Mouse (Mus musculus) midbrain, postnatal 0 days (tissue): ENCODE measurements around the gene Gm3646. TPM values are rescaled to one million over a fixed set of nuclear protein-coding genes. Genes with fewer than 3 reads are reported as not detected.

Source experiments
- ATAC-seq: fragments of 200-750 bp; cut with Nextera tagmentation; 2 replicates; pipeline ENCODE4 v1.8.0; 2017; ENCODE audit warnings: moderate number of reproducible peaks, mild to moderate bottlenecking, moderate TSS enrichment, moderate library complexity; ENCODE audit not compliant: low FRiP score
- DNase-seq: peaks from one replicate; pipeline ENCODE4 v3.0.0-alpha.2; 2015; ENCODE audit warnings: low spot score
- H3K27ac ChIP-seq: fragments of 300-500 bp; sonication (generic); 2 replicates; pipeline ENCODE4 v1.5.1; 2014; ENCODE audit warnings: low read depth, mild to moderate bottlenecking, low read length, mixed read lengths
- H3K27me3 ChIP-seq: fragments of 300-500 bp; sonication (generic); 2 replicates; pipeline ENCODE4 v1.6.1; 2014; ENCODE audit warnings: low read length, control low read depth, mixed read lengths; ENCODE audit not compliant: insufficient read depth
- H3K36me3 ChIP-seq: fragments of 300-500 bp; sonication (generic); 2 replicates; pipeline ENCODE4 v1.6.1; 2014; ENCODE audit warnings: low read length, control low read depth, mixed read lengths; ENCODE audit not compliant: insufficient read depth
- H3K4me1 ChIP-seq: fragments of 300-500 bp; sonication (generic); 2 replicates; pipeline ENCODE4 v1.6.1; 2014; ENCODE audit warnings: mild to moderate bottlenecking, control low read depth, antibody characterized with exemption, low read length, mixed read lengths; ENCODE audit not compliant: insufficient read depth
- H3K4me2 ChIP-seq: fragments of 300-500 bp; sonication (generic); 2 replicates; pipeline ENCODE4 v1.6.1; 2014; ENCODE audit warnings: low read depth, mild to moderate bottlenecking, low read length, mixed read lengths; ENCODE audit not compliant: poor library complexity, severe bottlenecking
- H3K4me3 ChIP-seq: fragments of 300-500 bp; sonication (generic); 2 replicates; pipeline ENCODE4 v1.5.1; 2014; ENCODE audit warnings: low read depth, mild to moderate bottlenecking, low read length, moderate library complexity
- H3K9ac ChIP-seq: fragments of 300-500 bp; sonication (generic); replicated peaks from 2 replicates; pipeline ENCODE4 v1.6.1; 2014; ENCODE audit warnings: mild to moderate bottlenecking, low read length, moderate library complexity, mixed read lengths; ENCODE audit not compliant: poor library complexity, severe bottlenecking
- H3K9me3 ChIP-seq: fragments of 300-500 bp; sonication (generic); 2 replicates; pipeline ENCODE4 v1.6.1; 2016; ENCODE audit warnings: low read length, control low read depth
- CTCF ChIP-seq: IDR thresholded peaks from 2 replicates; pipeline ENCODE4 v1.5.1; 2016; ENCODE audit warnings: antibody characterized with exemption, mild to moderate bottlenecking
- WGBS: fragments of 180-500 bp; shearing (Covaris S2); extraction: QIAGEN DNeasy Blood & Tissue Kit; methylation state at CpG from one replicate; pipeline ENCODE4 v1.1.7; 2014; 5-methylcytosine and 5-hydroxymethylcytosine counted together
- polyA plus RNA-seq: library from polyadenylated mRNA; unstranded; fragments of >200 nt; fragmentation: Nextera tagmentation; extraction: Ambion mirVana; gene quantifications from 2 replicates; pipeline ENCODE4 v1.2.1, GENCODE M21; 2015
- total RNA-seq: library from RNA; depleted of rRNA; stranded (reverse); fragments of >200 nt; gene quantifications from 2 replicates; pipeline ENCODE4 v1.2.3, GENCODE M21; 2014

Gene Gm3646
- total and polyA plus RNA-seq, 2 experiments from 2014 or later: not detected

DNA sequence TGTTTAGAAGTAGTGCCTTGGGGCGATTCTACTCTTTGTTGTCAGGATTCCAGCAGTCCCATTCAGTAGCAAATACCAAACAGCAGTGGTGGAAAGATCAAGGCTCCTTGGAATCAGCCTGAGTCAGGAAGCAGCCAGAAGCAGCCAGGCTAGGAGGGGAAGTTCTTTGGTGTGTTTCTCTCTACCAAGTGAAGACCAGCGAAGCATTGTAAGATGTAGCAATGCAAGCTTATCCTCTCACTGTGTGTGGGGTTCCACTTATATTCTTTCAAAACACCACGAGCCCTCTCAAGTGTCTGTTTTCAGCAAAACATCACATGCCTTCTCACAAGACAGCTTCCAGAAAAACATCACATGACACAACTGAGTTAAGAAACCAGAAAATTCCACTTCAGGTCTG, 8.4 kb downstream of the Gm3646 start:
- Histone ChIP-seq H3K4me1 (no peaks in the 10 kb centered on the region), H3K4me3 (no peak overlapping the region), H3K4me2 (no peak overlapping the region), H3K9ac (no peak overlapping the region), H3K36me3 (no peaks in the 10 kb centered on the region), H3K9me3 (no peaks in the 10 kb centered on the region), H3K27ac (no peak overlapping the region), H3K27me3 (no peaks in the 10 kb centered on the region)
- DNase-seq (no peak), ATAC-seq (no peak)
- 84% methylated on average over 3 of the region's 3 CpGs for WGBS
- TF ChIP-seq CTCF: no peak

GRCm38 (mm10) chr1:39784632-39785031, 20.5 kb downstream of the Gm3646 start:
- Histone ChIP-seq H3K9ac (no peak overlapping the region), H3K36me3 (no peaks in the 10 kb centered on the region), H3K4me2 (no peak overlapping the region), H3K4me3 (no peak overlapping the region), H3K9me3 (no peaks in the 10 kb centered on the region), H3K4me1 (no peaks in the 10 kb centered on the region), H3K27ac (no peak overlapping the region), H3K27me3 (no peaks in the 10 kb centered on the region)
- ATAC-seq (no peak), DNase-seq (no peak)
- 90% methylated on average over 5 of the region's 5 CpGs for WGBS
- TF ChIP-seq CTCF: no peak

DNA sequence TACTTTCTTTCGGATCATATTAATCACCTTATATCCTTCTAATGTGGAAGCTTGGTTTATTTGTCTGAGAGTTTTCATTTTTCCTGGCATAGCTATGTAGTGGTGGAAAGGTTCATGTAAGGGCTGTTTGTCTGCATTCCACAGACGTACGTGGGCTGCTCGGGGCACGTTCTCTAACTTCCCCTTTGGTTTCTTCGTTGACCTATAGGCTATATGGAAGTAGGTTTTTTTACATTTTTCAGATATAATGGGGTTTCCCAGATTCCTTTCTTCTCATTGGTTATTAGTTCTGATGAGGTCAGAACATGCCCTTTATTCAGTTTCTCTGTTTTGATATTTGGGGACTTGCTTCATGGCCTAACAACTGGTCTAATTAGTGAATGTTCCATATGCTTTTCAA, 23.3 kb downstream of the Gm3646 start:
- no peak overlapping the region for H3K4me2 ChIP-seq
- TF ChIP-seq CTCF: no peak

GRCm38 (mm10) chr1:39779111-39779980, 25.8 kb downstream of the Gm3646 start:
- ATAC-seq: no peak
- Histone ChIP-seq H3K9ac (no peak overlapping the region), H3K4me2 (no peak overlapping the region), H3K9me3 (no peaks in the 10 kb centered on the region), H3K36me3 (no peaks in the 10 kb centered on the region), H3K27ac (no peak overlapping the region), H3K27me3 (no peaks in the 10 kb centered on the region), H3K4me1 (no peaks in the 10 kb centered on the region), H3K4me3 (no peak overlapping the region)
- DNase-seq: no peak
- TF ChIP-seq CTCF: no peak
- WGBS: 91% methylated on average over 16 of the region's 16 CpGs

More for the DNA sequence above, 23.3 kb downstream of the Gm3646 start:
- no peak overlapping the region for H3K4me3 ChIP-seq
- ATAC-seq (no peak), DNase-seq (no peak)
- H3K36me3 ChIP-seq: no peaks in the 10 kb centered on the region
- no peak overlapping the region for H3K9ac ChIP-seq
- no peaks in the 10 kb centered on the region for H3K4me1 ChIP-seq
- H3K27ac ChIP-seq: no peak overlapping the region
- WGBS: 89% methylated on average over 6 of the region's 6 CpGs
- H3K27me3 ChIP-seq: no peaks in the 10 kb centered on the region
- no peaks in the 10 kb centered on the region for H3K9me3 ChIP-seq

DNA sequence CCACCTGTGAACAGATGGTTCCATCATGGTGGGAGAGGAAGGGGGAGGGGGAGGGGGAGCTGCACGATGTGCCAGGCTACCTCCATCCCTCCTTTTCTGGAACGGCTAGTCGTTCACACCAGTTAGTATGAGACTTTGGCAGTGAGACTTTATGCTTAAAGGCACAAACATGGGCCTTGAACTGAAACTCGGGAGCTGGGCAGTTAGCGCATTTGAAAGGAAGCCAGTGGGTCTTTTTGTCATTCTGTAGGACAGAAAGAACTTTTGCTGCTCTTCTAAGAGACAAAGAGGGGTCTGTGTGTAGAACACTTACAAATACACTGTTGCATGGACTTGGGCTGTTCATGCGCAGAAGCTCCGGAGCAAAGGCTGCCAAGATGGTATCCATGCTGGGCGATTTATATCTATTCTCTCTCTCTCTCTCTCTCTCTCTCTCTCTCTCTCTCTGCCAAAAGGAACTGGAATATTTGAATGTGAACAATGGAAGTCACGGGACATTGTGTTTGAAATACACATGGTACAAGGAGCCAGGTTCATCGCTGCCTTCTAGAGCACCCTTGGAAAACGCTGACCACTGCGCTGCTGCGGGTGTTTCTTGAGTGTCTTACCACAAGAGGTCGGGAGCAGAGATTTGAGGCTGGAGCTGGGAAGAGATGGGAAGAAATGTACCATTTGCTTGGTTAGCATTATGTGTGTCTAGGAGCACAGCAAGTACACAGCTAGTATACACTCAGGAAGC, 31.0 kb downstream of the Gm3646 start:
- no peak overlapping the region for H3K9ac ChIP-seq
- peak; percentile 87 for DNase-seq
- no peaks in the 10 kb centered on the region for H3K27me3 ChIP-seq
- no peaks in the 10 kb centered on the region for H3K9me3 ChIP-seq
- no peak overlapping the region for H3K4me2 ChIP-seq
- WGBS: 74% methylated on average over 14 of the region's 14 CpGs
- no peaks in the 10 kb centered on the region for H3K36me3 ChIP-seq
- no peaks in the 10 kb centered on the region for H3K4me1 ChIP-seq
- peak; percentile 36; the same call in 1 of the 2 replicates for TF ChIP-seq CTCF
- H3K27ac ChIP-seq: peak overlapping the region; percentile 19; the same call in 1 of the 2 replicates
- ATAC-seq: peak; percentile 71
- H3K4me3 ChIP-seq: no peak overlapping the region

GRCm38 (mm10) chr1:39773551-39773950, 31.6 kb downstream of the Gm3646 start:
- ATAC-seq (no peak), DNase-seq (no peak)
- 79% methylated on average over 5 of the region's 5 CpGs for WGBS
- H3K4me3 ChIP-seq: no peak overlapping the region
- H3K27me3 ChIP-seq: no peaks in the 10 kb centered on the region
- H3K9me3 ChIP-seq: no peaks in the 10 kb centered on the region
- H3K4me2 ChIP-seq: no peak overlapping the region
- no peak for TF ChIP-seq CTCF
- no peak overlapping the region for H3K9ac ChIP-seq
- no peak overlapping the region for H3K27ac ChIP-seq
- H3K36me3 ChIP-seq: no peaks in the 10 kb centered on the region
- no peaks in the 10 kb centered on the region for H3K4me1 ChIP-seq
